Mouse (Mus musculus): ENCODE results near the gene Tnr.

DNA sequence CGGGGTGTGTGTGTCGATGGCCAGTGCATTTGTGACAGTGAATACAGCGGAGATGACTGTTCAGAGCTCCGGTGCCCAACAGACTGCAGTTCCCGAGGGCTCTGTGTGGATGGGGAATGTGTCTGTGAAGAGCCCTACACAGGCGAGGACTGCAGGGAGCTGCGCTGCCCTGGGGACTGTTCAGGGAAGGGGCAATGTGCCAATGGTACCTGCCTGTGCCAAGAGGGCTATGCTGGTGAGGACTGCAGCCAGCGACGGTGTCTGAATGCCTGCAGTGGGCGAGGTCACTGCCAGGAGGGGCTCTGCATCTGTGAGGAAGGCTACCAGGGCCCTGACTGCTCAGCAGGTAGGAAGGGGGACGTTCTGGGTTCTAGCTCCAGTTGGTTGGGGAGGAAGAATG is 328.5 kb downstream of the Tnr start:
- TF ChIP-seq CTCF (IDR thresholded peaks at IDR 0.05 in 2 of 3, conservative IDR thresholded peaks at IDR 0.05 in 1 of 3; ENCODE audit: control insufficient read depth in 1 of 3, insufficient read depth in 1 of 3, low read depth in 2 of 3, low read length in 3 of 3, poor library complexity in 1 of 3, severe bottlenecking in 1 of 3) (no peak), POLR2A (IDR thresholded peaks at IDR 0.05; ENCODE audit: control insufficient read depth in 1 of 2, insufficient read depth in 1 of 2, low read depth in 1 of 2, low read length in 2 of 2, poor library complexity in 1 of 2) (no peak), RCOR1 (IDR thresholded peaks at IDR 0.05; ENCODE audit: low read depth, low read length) (no peak), GABPA (IDR thresholded peaks at IDR 0.05; ENCODE audit: low read depth, low read length) (no peak), MAX (IDR thresholded peaks at IDR 0.05; ENCODE audit: low read length) (no peak), ZC3H11A (IDR thresholded peaks at IDR 0.05; ENCODE audit: low read depth, low read length) (no peak), RAD21 (IDR thresholded peaks at IDR 0.05; ENCODE audit: low read depth, low read length) (no peak), MXI1 (IDR thresholded peaks at IDR 0.05; ENCODE audit: low read depth, low read length) (no peak), EP300 (IDR thresholded peaks at IDR 0.05; ENCODE audit: low read depth in 1 of 2, low read length in 2 of 2) (no peak), POLR2AphosphoS2 (IDR thresholded peaks at IDR 0.05; ENCODE audit: low read length) (no peak), POLR2AphosphoS5 (IDR thresholded peaks at IDR 0.05; ENCODE audit: borderline replicate concordance, low read depth, low read length) (no peak)
